Comparison of ENCODE assay signal across 8 mouse cellular contexts in the genomic region with DNA sequence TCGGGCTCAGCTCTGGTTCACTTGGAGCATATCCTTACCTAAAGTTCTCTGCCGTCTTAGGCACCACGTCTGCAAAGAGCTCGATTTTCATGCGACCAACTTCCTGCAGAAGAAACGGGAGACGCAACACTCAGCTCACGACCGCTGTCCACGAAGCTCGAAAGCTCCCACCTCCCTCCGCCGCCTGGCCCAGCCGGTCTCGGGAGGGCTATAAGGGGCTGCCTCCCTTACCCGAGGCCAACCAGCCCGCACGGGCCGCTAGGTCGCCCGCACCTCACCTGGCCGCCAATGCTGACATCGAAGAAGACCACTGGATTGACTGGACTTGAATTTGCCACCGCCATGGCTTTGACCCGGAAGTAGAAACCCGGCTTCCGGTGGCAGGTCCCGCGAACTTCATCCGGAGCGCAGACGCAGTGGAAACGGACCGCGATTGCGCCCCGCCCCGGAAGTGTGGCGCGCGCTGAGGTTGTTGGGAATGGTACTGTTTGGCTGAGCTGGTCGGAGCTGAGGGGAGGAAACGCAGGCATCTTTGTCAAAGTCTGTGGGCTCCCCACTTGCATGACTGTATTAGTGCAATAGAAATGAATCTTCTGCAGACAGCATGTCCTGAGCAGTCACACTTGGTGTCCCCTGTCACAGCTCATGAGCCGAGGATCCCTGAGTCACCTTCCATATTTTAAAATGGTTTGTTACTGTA. TPM values are rescaled to one million over a fixed set of nuclear protein-coding genes. Genes with fewer than 3 reads are reported as not detected.
A peak's percentile ranks its signal among the peaks of the same experiment; 100 is the strongest.
DNase-seq lines count a peak whose midpoint lies in the region; ATAC-seq lines count a peak whose summit lies in the region.

A gene (minus strand): TSS at position 416 of the 700 bp plus-strand sequence.

- peaks cover 11% of the 10 kb centered on the region for H3K4me1 ChIP-seq in hindbrain, embryonic 14.5 days (replicated peaks; ENCODE audit: control insufficient read depth, insufficient read depth, low read length)

- peak; percentile 99 for ATAC-seq in hindbrain, embryonic 14.5 days (ENCODE audit: low FRiP score)

- no peaks in the 10 kb centered on the region for H3K27me3 ChIP-seq in hindbrain, embryonic 14.5 days (ENCODE audit: control insufficient read depth, insufficient read depth, low read length)

- H3K4me3 ChIP-seq in hindbrain, embryonic 14.5 days (replicated peaks; ENCODE audit: low read length) = peak within 1 kb of the TSS; percentile 68

- H3K9me3 ChIP-seq in hindbrain, embryonic 14.5 days (ENCODE audit: control insufficient read depth, low read length) = no peaks in the 10 kb centered on the region

- under 1% methylated on average over 44 of the region's 44 CpGs for WGBS in hindbrain, embryonic 14.5 days

- peak within 1 kb of the TSS; percentile 69 for H3K9ac ChIP-seq in hindbrain, embryonic 14.5 days

- peak; percentile 94 for DNase-seq in R1 (ENCODE audit: low read depth, low spot score)
- peak; percentile 97 to 98 for DNase-seq in cerebellum, postnatal 25 days
- DNase-seq in frontal cortex, postnatal 25 days (ENCODE audit: low spot score in 2 of 2) = peak; percentile 89 to 94
- DNase-seq in hindbrain, embryonic 14.5 days (ENCODE audit: low spot score) = peak; percentile 98
- peak; percentile 95 for DNase-seq in layer of hippocampus, postnatal 36 days
- peak; percentile 97 for DNase-seq in lung, postnatal 36 days
- peak; percentile 97 for DNase-seq in retina, postnatal 1 day
- peak; percentile 86 to 94 for DNase-seq in urinary bladder, adult 18-20 months (ENCODE audit: low spot score in 2 of 2)

- H3K27ac ChIP-seq in hindbrain, embryonic 14.5 days = peak within 1 kb of the TSS; percentile 95

- H3K4me2 ChIP-seq in hindbrain, embryonic 14.5 days (replicated peaks) = peak within 1 kb of the TSS; percentile 89

- peaks cover 31% of the 10 kb centered on the region for H3K36me3 ChIP-seq in hindbrain, embryonic 14.5 days (replicated peaks; ENCODE audit: control insufficient read depth, insufficient read depth)

RNA-seq across cellular contexts. Expression of the gene that starts here (rescaled TPM):
- polyA plus RNA-seq in hindbrain, embryonic 14.5 days (2014; fragmentation: Nextera tagmentation; extraction: Ambion mirVana) = 46.9 and 50.1 TPM in 2 replicates
- total RNA-seq in layer of hippocampus, postnatal 36 days (2021) = 10 to 100 TPM; 17.5 to 20.6 TPM

Comparison
In these comparisons a context has a peak if more than half of its experiments do, and no peak if none do; other contexts are left out.
1. Peak in every context shown above with its lines: DNase-seq, ATAC-seq, H3K4me3 ChIP-seq and H3K27ac ChIP-seq.